Mouse (Mus musculus) erythroblast, embryonic 14.5 days (primary cell): Measurements from ENCODE around the gene Psme3.

Experiments used
- GATA1 ChIP-seq: IDR thresholded peaks from 2 replicates; pipeline ENCODE4 v1.6.1; 2012; ENCODE audit warnings: low read length, inconsistent platforms, mixed read lengths
- TAL1 ChIP-seq: IDR thresholded peaks from 3 replicates; pipeline ENCODE4 v1.6.1; 2012; ENCODE audit warnings: low read length, inconsistent platforms, mixed read lengths

DNA sequence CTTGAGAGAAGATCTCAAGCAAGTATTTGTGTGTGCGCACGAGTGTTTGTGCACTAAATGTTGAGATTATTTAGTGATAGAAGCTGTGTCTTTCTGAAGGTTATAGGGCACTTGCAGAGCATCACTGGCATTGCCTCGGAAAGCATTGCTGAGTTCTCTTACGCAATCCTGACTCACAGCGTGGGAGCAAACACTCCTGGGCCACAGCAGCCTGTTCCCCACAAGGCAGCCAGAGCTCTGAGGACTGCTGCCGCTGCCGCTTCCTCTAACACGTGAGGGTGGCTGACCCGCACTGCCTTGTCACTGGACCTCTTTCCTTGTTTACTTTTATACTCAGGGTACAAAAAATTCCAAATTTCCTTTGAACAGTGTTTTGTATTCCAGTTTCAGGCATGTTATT is 28.7 kb upstream of the Psme3 start:
- TF ChIP-seq GATA1, result no peak
- TF ChIP-seq TAL1, result no peak
